Mouse (Mus musculus): Measurements from ENCODE around the gene Rnase4.

DNA sequence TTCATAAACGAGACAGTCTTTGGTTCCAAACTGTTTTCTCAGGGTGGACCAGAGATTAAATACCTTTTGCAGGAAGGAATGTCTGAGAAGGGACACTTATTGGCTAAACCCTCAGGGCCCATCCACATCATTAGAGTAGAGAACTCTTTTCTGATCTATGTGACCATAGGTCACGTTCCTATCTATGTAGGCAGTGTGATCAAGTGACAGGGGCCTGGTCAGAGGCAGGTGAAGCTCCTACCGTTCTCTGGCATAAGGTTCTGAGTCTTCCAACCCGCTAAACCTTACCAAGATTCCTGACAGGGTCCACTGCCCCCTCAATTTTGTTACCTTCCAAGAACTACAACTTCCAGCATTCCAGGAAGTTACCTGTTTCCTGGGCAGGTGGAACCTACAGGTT, 51.2 kb downstream of the Rnase4 start:
- TF ChIP-seq CTCF (IDR thresholded peaks at IDR 0.05; ENCODE audit: borderline replicate concordance, insufficient read depth, low read length) = no peak
- TF ChIP-seq POLR2A (IDR thresholded peaks at IDR 0.05; ENCODE audit: low read depth, low read length) = no peak
